Comparison of ENCODE assay signal across 8 mouse cellular contexts in genomic region chr4:156342569-156343325, GRCm38 (mm10). TPM values are rescaled to one million over a fixed set of nuclear protein-coding genes. Genes with fewer than 3 reads are reported as not detected.
DNase-seq lines count a peak whose midpoint lies in the region; ATAC-seq and TF ChIP-seq lines count a peak whose summit lies in the region.

No protein-coding gene starts in this region.

- H3K4me2 ChIP-seq in forebrain, embryonic 16.5 days (ENCODE audit: low read length), result no peak overlapping the region
- H3K4me2 ChIP-seq in intestine, embryonic 16.5 days (ENCODE audit: low read depth, low read length), result no peak overlapping the region
- no peak overlapping the region for H3K4me2 ChIP-seq in midbrain, postnatal 0 days (ENCODE audit: low read depth, low read length, poor library complexity, severe bottlenecking)

- H3K36me3 ChIP-seq in forebrain, embryonic 10.5 days (replicated peaks), result no peaks in the 10 kb centered on the region
- no peaks in the 10 kb centered on the region for H3K36me3 ChIP-seq in forebrain, embryonic 16.5 days (ENCODE audit: control insufficient read depth, insufficient read depth)
- no peaks in the 10 kb centered on the region for H3K36me3 ChIP-seq in embryonic facial prominence, embryonic 10.5 days (replicated peaks)
- no peaks in the 10 kb centered on the region for H3K36me3 ChIP-seq in intestine, embryonic 16.5 days (ENCODE audit: control insufficient read depth, insufficient read depth, low read length)
- no peaks in the 10 kb centered on the region for H3K36me3 ChIP-seq in midbrain, postnatal 0 days (ENCODE audit: insufficient read depth, low read length)

- no peak for TF ChIP-seq CTCF in midbrain, postnatal 0 days (IDR thresholded peaks at IDR 0.05)

- no peak overlapping the region for H3K4me3 ChIP-seq in forebrain, embryonic 10.5 days
- H3K4me3 ChIP-seq in forebrain, embryonic 16.5 days (replicated peaks; ENCODE audit: low read length), result no peak overlapping the region
- H3K4me3 ChIP-seq in embryonic facial prominence, embryonic 10.5 days, result no peak overlapping the region
- H3K4me3 ChIP-seq in intestine, embryonic 16.5 days (ENCODE audit: low read length), result no peak overlapping the region
- no peak overlapping the region for H3K4me3 ChIP-seq in midbrain, postnatal 0 days (ENCODE audit: low read depth, low read length)

- DNase-seq in forebrain, embryonic 10.5 days (ENCODE audit: extremely low spot score, low spot score), result peak; percentile 61
- DNase-seq in embryonic facial prominence, embryonic 10.5 days (ENCODE audit: low spot score), result peak; percentile 31
- DNase-seq in midbrain, postnatal 0 days (ENCODE audit: low spot score), result peak; percentile 71
- DNase-seq in layer of hippocampus, adult 9-10 months (ENCODE audit: low spot score), result no peak
- no peak for DNase-seq in layer of hippocampus, adult 8-10 months (ENCODE audit: low spot score in 2 of 2)
- DNase-seq in urinary bladder, postnatal 14 days (ENCODE audit: low spot score), result no peak

- no peaks in the 10 kb centered on the region for H3K27me3 ChIP-seq in forebrain, embryonic 10.5 days (ENCODE audit: poor library complexity, severe bottlenecking)
- H3K27me3 ChIP-seq in forebrain, embryonic 16.5 days (replicated peaks; ENCODE audit: control insufficient read depth, insufficient read depth, low read length), result no peaks in the 10 kb centered on the region
- no peaks in the 10 kb centered on the region for H3K27me3 ChIP-seq in embryonic facial prominence, embryonic 10.5 days (replicated peaks; ENCODE audit: low read depth, poor library complexity, severe bottlenecking)
- no peaks in the 10 kb centered on the region for H3K27me3 ChIP-seq in intestine, embryonic 16.5 days (replicated peaks; ENCODE audit: control insufficient read depth, insufficient read depth, low read length)
- no peaks in the 10 kb centered on the region for H3K27me3 ChIP-seq in midbrain, postnatal 0 days (ENCODE audit: insufficient read depth, low read length)

- WGBS in forebrain, embryonic 10.5 days, result 80% methylated on average over 2 of the region's 2 CpGs
- WGBS in forebrain, embryonic 16.5 days, result 91% methylated on average over 2 of the region's 2 CpGs
- WGBS in embryonic facial prominence, embryonic 10.5 days, result 77% methylated on average over 2 of the region's 2 CpGs
- 86% methylated on average over 2 of the region's 2 CpGs for WGBS in intestine, embryonic 16.5 days
- 86% methylated on average over 2 of the region's 2 CpGs for WGBS in midbrain, postnatal 0 days

- ATAC-seq in forebrain, embryonic 16.5 days, result no peak
- ATAC-seq in intestine, embryonic 16.5 days, result peak; percentile 67
- ATAC-seq in midbrain, postnatal 0 days (ENCODE audit: low FRiP score), result peak; percentile 81

- H3K4me1 ChIP-seq in forebrain, embryonic 10.5 days, result no peaks in the 10 kb centered on the region
- H3K4me1 ChIP-seq in forebrain, embryonic 16.5 days (replicated peaks; ENCODE audit: control insufficient read depth, insufficient read depth, low read length), result no peaks in the 10 kb centered on the region
- H3K4me1 ChIP-seq in embryonic facial prominence, embryonic 10.5 days, result no peaks in the 10 kb centered on the region
- H3K4me1 ChIP-seq in intestine, embryonic 16.5 days (ENCODE audit: control insufficient read depth, insufficient read depth, low read length), result no peaks in the 10 kb centered on the region
- H3K4me1 ChIP-seq in midbrain, postnatal 0 days (ENCODE audit: insufficient read depth, low read length), result no peaks in the 10 kb centered on the region

- H3K27ac ChIP-seq in forebrain, embryonic 10.5 days, result no peak overlapping the region
- H3K27ac ChIP-seq in forebrain, embryonic 16.5 days (ENCODE audit: low read length), result no peak overlapping the region
- no peak overlapping the region for H3K27ac ChIP-seq in embryonic facial prominence, embryonic 10.5 days (replicated peaks)
- no peak overlapping the region for H3K27ac ChIP-seq in intestine, embryonic 16.5 days (ENCODE audit: low read length)
- no peak overlapping the region for H3K27ac ChIP-seq in midbrain, postnatal 0 days (ENCODE audit: low read depth, low read length)

- no peak overlapping the region for H3K9ac ChIP-seq in forebrain, embryonic 16.5 days (replicated peaks; ENCODE audit: low read depth, low read length)
- H3K9ac ChIP-seq in intestine, embryonic 16.5 days (ENCODE audit: low read depth, low read length), result no peak overlapping the region
- H3K9ac ChIP-seq in midbrain, postnatal 0 days (replicated peaks; ENCODE audit: low read length, poor library complexity, severe bottlenecking), result no peak overlapping the region

- peaks cover 40% of the 10 kb centered on the region for H3K9me3 ChIP-seq in forebrain, embryonic 10.5 days
- peaks cover 23% of the 10 kb centered on the region for H3K9me3 ChIP-seq in forebrain, embryonic 16.5 days (ENCODE audit: control insufficient read depth, low read length)
- H3K9me3 ChIP-seq in embryonic facial prominence, embryonic 10.5 days, result peaks cover 38% of the 10 kb centered on the region
- peaks cover 5% of the 10 kb centered on the region; the same call in 1 of the 2 replicates for H3K9me3 ChIP-seq in intestine, embryonic 16.5 days (ENCODE audit: control insufficient read depth, low read length)
- H3K9me3 ChIP-seq in midbrain, postnatal 0 days (ENCODE audit: low read length), result peaks cover 14% of the 10 kb centered on the region

RNA-seq across cellular contexts. Expression of gene Vmn2r-ps159, which starts 11.8 kb away (rescaled TPM):
- not detected in 2 replicates for polyA plus RNA-seq in forebrain, embryonic 10.5 days (2016; fragmentation: Nextera tagmentation; extraction: Ambion mirVana)
- not detected in 2 replicates for polyA plus RNA-seq in forebrain, embryonic 16.5 days (2015; fragmentation: Nextera tagmentation; extraction: Ambion mirVana)
- not detected in 2 replicates for polyA plus RNA-seq in embryonic facial prominence, embryonic 10.5 days (2016; fragmentation: Nextera tagmentation; extraction: Ambion mirVana)
- polyA plus RNA-seq in intestine, embryonic 16.5 days (2015; fragmentation: Nextera tagmentation; extraction: Ambion mirVana), result not detected in 2 replicates
- not detected in 2 replicates for total RNA-seq in midbrain, postnatal 0 days (2014; rRNA removed)
- polyA plus RNA-seq in midbrain, postnatal 0 days (2015; fragmentation: Nextera tagmentation; extraction: Ambion mirVana), result not detected in 2 replicates
- total RNA-seq in layer of hippocampus, adult 8-10 months (2022), result not detected

Comparison
In these comparisons a context has a peak if more than half of its experiments do, and no peak if none do; other contexts are left out.
1. DNase-seq: peak in forebrain, embryonic 10.5 days (single experiment), embryonic facial prominence, embryonic 10.5 days (single experiment) and midbrain, postnatal 0 days (single experiment); none in layer of hippocampus, adult 9-10 months (single experiment), layer of hippocampus, adult 8-10 months (0 of 2) and urinary bladder, postnatal 14 days (single experiment).